Mouse (Mus musculus) midbrain, embryonic 15.5 days (tissue): ENCODE data around the gene Olfr101. TPM values are rescaled to one million over a fixed set of nuclear protein-coding genes. Genes with fewer than 3 reads are reported as not detected.

Source experiments
- ATAC-seq: fragments of 200-750 bp; cut with Nextera tagmentation; replicated peaks from 2 replicates; pipeline ENCODE4 v1.8.0; 2017; ENCODE audit warnings: moderate TSS enrichment
- H3K27ac ChIP-seq: fragments of 300-500 bp; sonication (generic); 2 replicates; pipeline ENCODE4 v1.5.1; 2015; ENCODE audit warnings: mild to moderate bottlenecking, inconsistent platforms
- H3K27me3 ChIP-seq: fragments of 300-500 bp; sonication (generic); replicated peaks from 2 replicates; pipeline ENCODE4 v1.6.1; 2015; ENCODE audit warnings: inconsistent platforms
- H3K36me3 ChIP-seq: fragments of 300-500 bp; sonication (generic); replicated peaks from 2 replicates; pipeline ENCODE4 v1.6.1; 2015; ENCODE audit warnings: inconsistent platforms
- H3K4me1 ChIP-seq: fragments of 300-500 bp; sonication (generic); 2 replicates; pipeline ENCODE4 v1.6.1; 2015; ENCODE audit warnings: inconsistent platforms
- H3K4me2 ChIP-seq: fragments of 300-500 bp; sonication (generic); 2 replicates; pipeline ENCODE4 v1.6.1; 2015; ENCODE audit warnings: inconsistent platforms, mild to moderate bottlenecking, moderate library complexity
- H3K4me3 ChIP-seq: fragments of 300-500 bp; sonication (generic); 2 replicates; pipeline ENCODE4 v1.5.1; 2015; ENCODE audit warnings: mild to moderate bottlenecking, inconsistent platforms
- H3K9ac ChIP-seq: fragments of 300-500 bp; sonication (generic); 2 replicates; pipeline ENCODE4 v1.6.1; 2015; ENCODE audit warnings: mild to moderate bottlenecking, inconsistent platforms
- H3K9me3 ChIP-seq: fragments of 300-500 bp; sonication (generic); 2 replicates; pipeline ENCODE4 v1.6.1; 2016; ENCODE audit warnings: inconsistent platforms
- WGBS: fragments of 180-500 bp; shearing (Covaris S2); methylation state at CpG from one replicate; pipeline ENCODE4 v1.1.7; 2015; ENCODE audit warnings: mixed read lengths; 5-methylcytosine and 5-hydroxymethylcytosine counted together
- polyA plus RNA-seq: library from polyadenylated mRNA; unstranded; fragments of >200 nt; fragmentation: Nextera tagmentation; extraction: Ambion mirVana; gene quantifications from 2 replicates; pipeline ENCODE4 v1.2.1, GENCODE M21; 2015

Gene Olfr101
- polyA plus RNA-seq, 1 experiment from 2014 or later, result not detected

- Histone ChIP-seq H3K27ac (no peak overlapping the region), H3K4me2 (no peak overlapping the region), H3K9ac (no peak overlapping the region), H3K27me3 (no peaks in the 10 kb centered on the region), H3K4me3 (no peak overlapping the region), H3K4me1 (no peaks in the 10 kb centered on the region), H3K36me3 (no peaks in the 10 kb centered on the region), H3K9me3 (no peaks in the 10 kb centered on the region)
- ATAC-seq, result no peak
- WGBS, result 10% methylated on average over 1 of the region's 1 CpGs
These were observed 53.6 kb downstream of the Olfr101 start for GRCm38 (mm10) chr17:37250544-37250943.

DNA sequence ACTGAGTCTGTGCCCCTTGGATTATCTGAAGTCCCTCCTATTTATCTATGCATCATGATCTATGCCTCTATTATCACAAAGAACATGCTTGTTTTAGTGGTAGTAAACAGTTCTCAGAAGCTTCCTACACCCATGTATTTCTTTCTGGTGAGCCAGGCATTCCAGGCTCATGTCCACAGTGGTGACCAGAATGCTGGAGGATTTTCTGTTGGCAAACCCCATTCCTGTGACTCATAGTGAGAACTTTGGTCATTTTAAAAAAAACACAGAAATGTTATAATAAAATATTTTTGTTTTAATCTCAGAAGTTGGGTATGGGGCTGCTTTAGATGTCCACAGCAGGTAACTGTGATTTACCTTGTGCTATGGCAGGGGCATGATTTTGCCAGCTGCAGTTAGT is 54.7 kb downstream of the Olfr101 start:
- no peaks in the 10 kb centered on the region for H3K27me3 ChIP-seq
- no peaks in the 10 kb centered on the region for H3K36me3 ChIP-seq
- H3K9ac ChIP-seq, result no peak overlapping the region
- no peak overlapping the region for H3K27ac ChIP-seq
- no peak overlapping the region for H3K4me2 ChIP-seq
- no peaks in the 10 kb centered on the region for H3K4me1 ChIP-seq
- H3K4me3 ChIP-seq, result no peak overlapping the region
- no peaks in the 10 kb centered on the region for H3K9me3 ChIP-seq
- ATAC-seq, result no peak

Other genes starting within 250 kb of the Olfr101 start
- gene Olfr90, start 215.8 kb downstream of the Olfr101 start, polyA plus RNA-seq, result 0.06 TPM in 1 of 2 replicates, not detected in the other
- not detected in 2 replicates for gene Olfr91, start 206.0 kb downstream of the Olfr101 start, polyA plus RNA-seq
- gene Olfr92, start 184.2 kb downstream of the Olfr101 start, polyA plus RNA-seq, result not detected in 2 replicates
- not detected in 2 replicates for gene Olfr93, start 142.8 kb downstream of the Olfr101 start, polyA plus RNA-seq
- gene Ubd, start 110.4 kb downstream of the Olfr101 start, polyA plus RNA-seq, result not detected in 2 replicates
- 0.10 and 0.26 TPM in 2 replicates for gene Olfr94, start 103.3 kb downstream of the Olfr101 start, polyA plus RNA-seq
- not detected in 2 replicates for gene Olfr95, start 91.2 kb downstream of the Olfr101 start, polyA plus RNA-seq
- not detected in 2 replicates for gene Olfr96, start 84.2 kb downstream of the Olfr101 start, polyA plus RNA-seq
- not detected in 2 replicates for gene Olfr97, start 67.0 kb downstream of the Olfr101 start, polyA plus RNA-seq
- gene Olfr98, start 40.6 kb downstream of the Olfr101 start, polyA plus RNA-seq, result not detected in 2 replicates
- 1.3 and 1.6 TPM in 2 replicates for gene H2-M3, start 34.1 kb downstream of the Olfr101 start, polyA plus RNA-seq
- gene Olfr99, start 20.9 kb downstream of the Olfr101 start, polyA plus RNA-seq, result not detected in 2 replicates
- not detected in 2 replicates for gene Olfr102, start 12.7 kb upstream of the Olfr101 start, polyA plus RNA-seq
- not detected in 2 replicates for gene Olfr103, start 35.4 kb upstream of the Olfr101 start, polyA plus RNA-seq
- not detected in 2 replicates for gene Olfr104-ps, start 55.3 kb upstream of the Olfr101 start, polyA plus RNA-seq
- not detected in 2 replicates for gene Olfr105-ps, start 74.7 kb upstream of the Olfr101 start, polyA plus RNA-seq
- not detected in 2 replicates for gene Olfr106-ps, start 86.1 kb upstream of the Olfr101 start, polyA plus RNA-seq
- gene Olfr107, start 94.9 kb upstream of the Olfr101 start, polyA plus RNA-seq, result not detected in 2 replicates
- not detected in 2 replicates for gene Olfr108, start 141.2 kb upstream of the Olfr101 start, polyA plus RNA-seq
- not detected in 2 replicates for gene Olfr109, start 154.6 kb upstream of the Olfr101 start, polyA plus RNA-seq
- gene H2-M2, start 179.2 kb upstream of the Olfr101 start, polyA plus RNA-seq, result not detected in 2 replicates
- not detected in 2 replicates for gene Olfr110, start 188.2 kb upstream of the Olfr101 start, polyA plus RNA-seq
- not detected in 2 replicates for gene Olfr111, start 203.7 kb upstream of the Olfr101 start, polyA plus RNA-seq